Mouse (Mus musculus) hindbrain, embryonic 14.5 days (tissue): Measurements from ENCODE around the gene Wipf3. TPM values are rescaled to one million over a fixed set of nuclear protein-coding genes. Genes with fewer than 3 reads are reported as not detected.

Experiments used
- ATAC-seq: fragments of 200-750 bp; cut with Nextera tagmentation; 2 replicates; pipeline ENCODE4 v1.8.0; 2017; ENCODE audit warnings: moderate number of reproducible peaks, mild to moderate bottlenecking, moderate TSS enrichment, moderate library complexity; ENCODE audit not compliant: low FRiP score
- DNase-seq: peaks from one replicate; pipeline ENCODE4 v3.0.0-alpha.2; 2015; ENCODE audit warnings: low spot score
- H3K27ac ChIP-seq: fragments of 300-500 bp; sonication (generic); 2 replicates; pipeline ENCODE4 v1.5.1; 2014; ENCODE audit warnings: mild to moderate bottlenecking, moderate library complexity
- H3K27me3 ChIP-seq: fragments of 300-500 bp; sonication (generic); 2 replicates; pipeline ENCODE4 v1.6.1; 2014; ENCODE audit warnings: mild to moderate bottlenecking, low read length, mixed read lengths; ENCODE audit not compliant: control insufficient read depth, insufficient read depth
- H3K36me3 ChIP-seq: fragments of 300-500 bp; sonication (generic); replicated peaks from 2 replicates; pipeline ENCODE4 v1.6.1; 2014; ENCODE audit not compliant: control insufficient read depth, insufficient read depth
- H3K4me1 ChIP-seq: fragments of 300-500 bp; sonication (generic); replicated peaks from 2 replicates; pipeline ENCODE4 v1.6.1; 2014; ENCODE audit warnings: antibody characterized with exemption, low read length, mixed read lengths; ENCODE audit not compliant: control insufficient read depth, insufficient read depth
- H3K4me2 ChIP-seq: fragments of 300-500 bp; sonication (generic); replicated peaks from 2 replicates; pipeline ENCODE4 v1.6.1; 2014; ENCODE audit warnings: mild to moderate bottlenecking, moderate library complexity
- H3K4me3 ChIP-seq: fragments of 300-500 bp; sonication (generic); replicated peaks from 2 replicates; pipeline ENCODE4 v1.5.1; 2014; ENCODE audit warnings: mild to moderate bottlenecking, low read length
- H3K9ac ChIP-seq: fragments of 300-500 bp; sonication (generic); 2 replicates; pipeline ENCODE4 v1.6.1; 2014
- H3K9me3 ChIP-seq: fragments of 300-500 bp; sonication (generic); 2 replicates; pipeline ENCODE4 v1.6.1; 2016; ENCODE audit warnings: low read length; ENCODE audit not compliant: control insufficient read depth
- WGBS: fragments of 180-500 bp; shearing (Covaris S2); extraction: QIAGEN DNeasy Blood & Tissue Kit; methylation state at CpG from one replicate; pipeline ENCODE4 v1.1.7; 2014; 5-methylcytosine and 5-hydroxymethylcytosine counted together
- polyA plus RNA-seq: library from polyadenylated mRNA; unstranded; fragments of >200 nt; fragmentation: Nextera tagmentation; extraction: Ambion mirVana; gene quantifications from 2 replicates; pipeline ENCODE4 v1.2.1, GENCODE M21; 2014

Gene Wipf3
- polyA plus RNA-seq, 1 experiment from 2014 or later = 3.5 TPM

GRCm38 (mm10) chr6:54463701-54464458 lies 34.5 kb downstream of the Wipf3 start:
- no peak overlapping the region for H3K4me3 ChIP-seq
- DNase-seq (peak; percentile 50), ATAC-seq (peak; percentile 34; the same call in 1 of the 2 replicates)
- WGBS = 58% methylated on average over 8 of the region's 8 CpGs
- H3K27me3 ChIP-seq = no peaks in the 10 kb centered on the region
- H3K27ac ChIP-seq = no peak overlapping the region
- H3K4me2 ChIP-seq = no peak overlapping the region
- no peaks in the 10 kb centered on the region for H3K9me3 ChIP-seq
- H3K4me1 ChIP-seq = 0 out of 2 replicates have a peak, but pooled peaks cover 7% of the 10 kb centered on the region
- no peaks in the 10 kb centered on the region for H3K36me3 ChIP-seq
- H3K9ac ChIP-seq = no peak overlapping the region

- Histone ChIP-seq H3K4me1 (0 out of 2 replicates have a peak, but pooled peaks cover 7% of the 10 kb centered on the region), H3K27ac (no peak overlapping the region), H3K4me2 (no peak overlapping the region), H3K9ac (no peak overlapping the region), H3K9me3 (no peaks in the 10 kb centered on the region), H3K4me3 (no peak overlapping the region), H3K36me3 (no peaks in the 10 kb centered on the region), H3K27me3 (no peaks in the 10 kb centered on the region)
- DNase-seq (no peak), ATAC-seq (no peak)
- WGBS = 78% methylated on average over 4 of the region's 4 CpGs
These were observed 35.5 kb downstream of the Wipf3 start for GRCm38 (mm10) chr6:54464926-54465325.

- H3K9me3 ChIP-seq = no peaks in the 10 kb centered on the region
- H3K27ac ChIP-seq = no peak overlapping the region
- no peaks in the 10 kb centered on the region for H3K36me3 ChIP-seq
- 92% methylated on average over 3 of the region's 3 CpGs for WGBS
- no peak overlapping the region for H3K4me2 ChIP-seq
- no peaks in the 10 kb centered on the region for H3K27me3 ChIP-seq
- DNase-seq = no peak
- 0 out of 2 replicates have a peak, but pooled peaks cover 4% of the 10 kb centered on the region for H3K4me1 ChIP-seq
- ATAC-seq = no peak
- no peak overlapping the region for H3K9ac ChIP-seq
- H3K4me3 ChIP-seq = no peak overlapping the region
These were observed 38.0 kb downstream of the Wipf3 start for GRCm38 (mm10) chr6:54467371-54467770.

- Histone ChIP-seq H3K4me3 (no peak overlapping the region), H3K27me3 (no peaks in the 10 kb centered on the region), H3K9ac (no peak overlapping the region), H3K4me2 (no peak overlapping the region), H3K36me3 (no peaks in the 10 kb centered on the region), H3K27ac (no peak overlapping the region), H3K4me1 (0 out of 2 replicates have a peak, but pooled peaks cover 8% of the 10 kb centered on the region), H3K9me3 (no peaks in the 10 kb centered on the region)
- 86% methylated on average over 7 of the region's 7 CpGs for WGBS
- ATAC-seq (no peak), DNase-seq (no peak)
These were observed 42.5 kb downstream of the Wipf3 start for GRCm38 (mm10) chr6:54471866-54472265.

GRCm38 (mm10) chr6:54472846-54473715 lies 43.7 kb downstream of the Wipf3 start:
- H3K36me3 ChIP-seq = no peaks in the 10 kb centered on the region
- H3K27ac ChIP-seq = no peak overlapping the region
- no peak for DNase-seq
- no peak overlapping the region for H3K4me3 ChIP-seq
- H3K4me1 ChIP-seq = 0 out of 2 replicates have a peak, but pooled peaks cover 8% of the 10 kb centered on the region
- H3K27me3 ChIP-seq = no peaks in the 10 kb centered on the region
- no peak for ATAC-seq
- no peak overlapping the region for H3K4me2 ChIP-seq
- 83% methylated on average over 8 of the region's 8 CpGs for WGBS
- no peaks in the 10 kb centered on the region for H3K9me3 ChIP-seq
- H3K9ac ChIP-seq = no peak overlapping the region

GRCm38 (mm10) chr6:54475926-54476667 lies 46.7 kb downstream of the Wipf3 start:
- ATAC-seq = no peak
- Histone ChIP-seq H3K4me1 (peaks cover 19% of the 10 kb centered on the region; the same call in 1 of the 2 replicates), H3K27me3 (no peaks in the 10 kb centered on the region), H3K36me3 (no peaks in the 10 kb centered on the region), H3K4me2 (no peak overlapping the region), H3K27ac (0 out of 2 replicates have a peak overlapping the region, but pooled peaks have one; percentile 11), H3K9ac (no peak overlapping the region), H3K9me3 (no peaks in the 10 kb centered on the region), H3K4me3 (no peak overlapping the region)
- DNase-seq = no peak
- 79% methylated on average over 19 of the region's 19 CpGs for WGBS

- H3K4me1 ChIP-seq = peaks cover 19% of the 10 kb centered on the region; the same call in 1 of the 2 replicates
- no peaks in the 10 kb centered on the region for H3K36me3 ChIP-seq
- WGBS = 48% methylated on average over 5 of the region's 5 CpGs
- H3K27ac ChIP-seq = 0 out of 2 replicates have a peak overlapping the region, but pooled peaks have one; percentile 11
- no peak overlapping the region for H3K9ac ChIP-seq
- no peaks in the 10 kb centered on the region for H3K27me3 ChIP-seq
- peak; percentile 41 for DNase-seq
- no peak for ATAC-seq
- no peak overlapping the region for H3K4me3 ChIP-seq
- no peak overlapping the region for H3K4me2 ChIP-seq
- H3K9me3 ChIP-seq = no peaks in the 10 kb centered on the region
These were observed 49.4 kb downstream of the Wipf3 start for GRCm38 (mm10) chr6:54478646-54479324.

- Histone ChIP-seq H3K36me3 (no peaks in the 10 kb centered on the region), H3K9ac (no peak overlapping the region), H3K4me2 (no peak overlapping the region), H3K27ac (no peak overlapping the region), H3K27me3 (no peaks in the 10 kb centered on the region), H3K9me3 (no peaks in the 10 kb centered on the region), H3K4me3 (no peak overlapping the region), H3K4me1 (peaks cover 20% of the 10 kb centered on the region)
- ATAC-seq (no peak), DNase-seq (no peak)
- 88% methylated on average over 15 of the region's 15 CpGs for WGBS
These were observed 52.1 kb downstream of the Wipf3 start for GRCm38 (mm10) chr6:54481390-54482112.
